Mouse (Mus musculus) B cell, adult 2 months (primary cell): Measurements from ENCODE around the gene Cnp.
"Not testable (repeated sequence)": the region's sequence is repeated elsewhere in the genome, so short reads cannot be mapped to it uniquely, and the experiment has no call there.

Experiments used
- DNase-seq, 2 experiments: peaks; one replicate each; pipeline ENCODE4 v3.0.0; 2022

The Cnp gene

GRCm38 (mm10) chr11:100555583-100555982 is 19.1 kb upstream of the Cnp start:
- peak; percentile 71 to 80 for DNase-seq

GRCm38 (mm10) chr11:100557563-100557962 is 17.1 kb upstream of the Cnp start:
- DNase-seq = no peak

DNA sequence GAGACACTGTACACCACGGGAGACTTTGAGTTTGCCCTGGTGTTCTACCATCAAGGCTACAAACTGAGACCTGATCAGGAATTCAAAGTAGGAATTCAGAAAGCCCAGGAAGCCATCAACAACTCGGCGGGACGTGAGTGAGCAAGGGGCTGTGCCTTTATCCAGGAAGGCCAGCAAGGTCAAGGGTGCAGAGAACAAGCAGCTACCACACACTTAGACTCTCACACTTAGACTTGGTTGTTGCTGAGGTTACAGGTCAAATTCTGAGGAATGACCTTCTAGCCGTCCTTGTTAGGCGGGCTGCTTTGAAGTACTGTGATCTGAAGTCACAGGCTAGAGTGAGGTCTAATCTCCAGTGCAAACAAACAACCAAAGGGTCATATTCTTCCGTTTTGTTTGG is 15.2 kb upstream of the Cnp start:
- no peak for DNase-seq

GRCm38 (mm10) chr11:100561748-100562147 is 13.0 kb upstream of the Cnp start:
- DNase-seq = no peak

DNA sequence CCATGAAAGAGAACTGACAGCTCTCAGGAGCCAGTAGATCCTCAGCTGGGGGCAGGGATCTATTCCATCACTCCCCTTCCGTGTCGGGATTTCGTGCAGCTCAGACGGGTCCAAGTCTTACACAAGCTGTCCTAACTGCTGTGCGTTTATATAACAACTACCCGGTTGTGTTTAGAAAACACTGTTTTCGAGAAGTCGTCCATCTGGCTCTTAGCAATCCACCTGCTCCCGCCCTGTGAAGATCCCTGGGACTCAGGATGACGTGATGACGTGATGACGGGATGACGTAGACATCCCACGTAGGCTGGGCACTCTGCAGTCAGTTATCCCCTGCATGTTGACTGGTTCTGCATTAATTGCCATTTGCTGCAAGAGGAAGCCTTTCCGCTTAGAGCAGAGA is 10.4 kb upstream of the Cnp start:
- no peak for DNase-seq

DNA sequence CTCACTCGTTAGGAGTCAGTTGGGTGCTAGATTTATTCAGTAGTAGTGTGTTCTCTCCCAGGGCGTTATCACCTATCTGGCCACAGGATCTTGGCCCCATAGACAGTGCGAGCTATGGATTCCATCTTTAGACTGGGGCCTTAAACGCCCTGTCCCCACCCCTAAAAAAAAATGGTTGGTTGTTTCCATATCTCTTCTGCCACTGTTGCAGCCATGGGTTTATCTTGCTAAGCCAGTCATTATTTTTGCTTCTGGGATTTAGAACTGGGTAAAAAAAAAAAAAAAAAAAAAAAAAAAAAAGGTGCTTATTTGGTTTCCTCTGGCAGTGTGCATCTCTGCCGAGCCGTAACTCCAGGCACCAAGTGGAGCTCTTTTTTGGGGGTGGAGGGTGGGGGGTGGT is 10.0 kb upstream of the Cnp start:
- no peak for DNase-seq

DNA sequence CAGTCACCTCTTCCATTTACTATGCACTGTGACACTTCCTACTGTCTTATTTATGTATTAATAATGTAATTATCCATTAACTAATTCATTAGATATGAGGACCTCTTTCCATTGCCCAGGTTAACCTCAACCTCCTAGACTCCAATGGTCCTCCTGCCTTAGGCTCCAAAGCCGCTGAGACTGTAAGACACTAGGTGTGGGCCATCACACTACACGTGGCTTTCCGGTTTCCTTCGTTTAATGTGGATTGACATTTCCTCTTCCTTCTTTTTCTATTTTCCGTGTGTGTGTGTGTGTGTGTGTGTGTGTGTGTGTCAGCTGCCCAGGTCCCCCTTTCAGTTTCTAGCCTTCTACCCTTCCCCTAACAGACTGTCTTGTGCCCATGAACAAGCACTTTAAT is 7.5 kb upstream of the Cnp start:
- DNase-seq = no peak

DNA sequence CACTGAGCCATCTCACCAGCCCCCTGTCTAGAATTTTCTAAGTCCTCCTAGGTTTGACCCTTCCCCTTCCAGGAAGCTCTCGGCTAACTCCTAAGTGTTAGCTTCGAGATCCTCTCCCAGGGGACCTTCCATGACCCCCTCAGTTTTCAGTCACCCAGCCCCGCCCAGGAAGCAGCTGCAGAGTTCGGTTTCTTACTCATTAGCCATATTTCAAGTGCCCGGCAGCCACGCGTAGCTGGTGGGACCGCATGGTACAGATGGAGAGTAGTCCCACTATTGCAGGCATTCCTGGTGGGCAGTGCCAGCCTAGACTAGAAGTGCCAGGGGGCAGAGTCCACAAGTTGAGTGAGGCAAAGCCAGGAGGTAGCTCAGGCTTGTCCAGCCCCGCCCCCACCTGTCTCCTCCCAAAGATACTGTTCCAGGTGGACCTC is 6.9 kb upstream of the Cnp start:
- DNase-seq = peak; percentile 40 to 45

- no peak for DNase-seq
Observed at GRCm38 (mm10) chr11:100568692-100569091, 6.0 kb upstream of the Cnp start.

- no peak for DNase-seq
Observed at GRCm38 (mm10) chr11:100569789-100570188, 4.9 kb upstream of the Cnp start.

- peak; percentile 79 to 80 for DNase-seq
Observed at GRCm38 (mm10) chr11:100570430-100571201, 4.1 kb upstream of the Cnp start.

- peak; percentile 29 to 33 for DNase-seq
Observed at GRCm38 (mm10) chr11:100571202-100571567, 3.5 kb upstream of the Cnp start.

DNA sequence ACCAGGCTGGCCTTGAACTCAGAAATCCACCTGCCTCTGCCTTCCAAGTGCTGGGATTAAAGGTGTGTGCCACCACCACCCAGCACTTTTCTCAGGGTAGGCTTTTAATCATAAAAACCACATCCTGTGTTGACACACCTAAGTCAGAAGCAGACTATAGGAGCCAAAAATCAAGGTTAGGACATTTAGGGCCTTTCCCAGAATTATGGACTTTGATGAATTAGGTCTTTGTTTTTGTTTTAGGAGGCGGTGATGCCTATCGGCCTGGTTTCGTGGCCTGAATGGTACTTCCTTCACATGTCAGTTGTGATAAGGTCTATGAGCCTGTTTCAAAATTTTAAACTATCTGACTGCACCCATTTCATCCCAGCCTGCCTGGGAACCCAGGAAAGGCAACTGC is 516 bp upstream of the Cnp start:
- peak; percentile 53 to 58 for DNase-seq

GRCm38 (mm10) chr11:100575484-100575855 is 766 bp downstream of the Cnp start:
- no peak for DNase-seq

DNA sequence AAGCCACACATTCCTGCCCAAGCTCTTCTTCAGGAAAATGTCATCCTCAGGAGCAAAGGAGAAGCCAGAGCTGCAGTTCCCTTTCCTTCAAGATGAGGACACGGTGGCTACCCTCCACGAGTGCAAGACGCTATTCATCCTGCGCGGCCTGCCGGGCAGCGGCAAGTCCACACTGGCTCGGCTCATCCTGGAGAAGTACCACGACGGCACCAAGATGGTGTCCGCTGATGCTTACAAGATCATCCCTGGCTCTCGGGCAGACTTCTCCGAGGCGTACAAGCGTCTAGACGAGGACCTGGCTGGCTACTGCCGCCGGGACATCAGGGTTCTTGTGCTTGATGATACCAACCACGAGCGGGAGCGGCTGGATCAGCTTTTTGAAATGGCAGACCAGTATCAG is 1.6 kb downstream of the Cnp start:
- no peak for DNase-seq

- peak; percentile 68 to 76 for DNase-seq
Observed at GRCm38 (mm10) chr11:100577852-100578599, 3.3 kb downstream of the Cnp start.

DNA sequence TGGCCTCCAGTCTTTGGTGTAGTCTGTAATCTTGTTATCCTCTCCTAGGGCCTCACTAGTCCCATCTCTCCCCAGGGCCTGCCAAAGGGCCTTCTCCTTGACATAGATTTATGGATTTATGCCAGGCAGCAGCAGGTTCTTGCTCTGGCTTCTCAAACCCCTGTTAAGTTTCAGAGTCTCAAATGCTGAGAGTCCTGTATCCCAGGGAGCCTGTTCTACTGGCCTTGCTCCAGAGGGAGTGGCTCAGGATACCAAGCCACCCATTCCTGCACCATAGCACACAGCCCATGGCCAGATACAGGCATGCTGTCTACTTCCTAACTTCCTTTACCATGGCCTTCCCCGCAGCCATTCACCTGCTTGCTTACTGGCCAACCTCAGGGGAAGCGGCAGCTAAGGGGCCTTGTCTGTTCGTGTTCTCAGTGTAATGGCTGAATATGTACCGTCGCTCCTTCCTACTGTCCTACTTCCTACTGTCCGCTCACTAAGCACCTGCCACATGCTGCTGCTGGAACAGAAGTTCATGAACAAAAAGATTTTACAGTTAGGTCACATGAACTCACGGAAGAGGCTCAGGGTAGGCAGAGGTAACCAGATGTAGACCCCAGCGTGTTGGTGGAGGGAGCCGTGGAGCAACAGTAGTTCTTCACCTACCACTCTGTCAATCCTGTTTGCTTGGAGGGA is 4.6 kb downstream of the Cnp start:
- DNase-seq = no peak

DNA sequence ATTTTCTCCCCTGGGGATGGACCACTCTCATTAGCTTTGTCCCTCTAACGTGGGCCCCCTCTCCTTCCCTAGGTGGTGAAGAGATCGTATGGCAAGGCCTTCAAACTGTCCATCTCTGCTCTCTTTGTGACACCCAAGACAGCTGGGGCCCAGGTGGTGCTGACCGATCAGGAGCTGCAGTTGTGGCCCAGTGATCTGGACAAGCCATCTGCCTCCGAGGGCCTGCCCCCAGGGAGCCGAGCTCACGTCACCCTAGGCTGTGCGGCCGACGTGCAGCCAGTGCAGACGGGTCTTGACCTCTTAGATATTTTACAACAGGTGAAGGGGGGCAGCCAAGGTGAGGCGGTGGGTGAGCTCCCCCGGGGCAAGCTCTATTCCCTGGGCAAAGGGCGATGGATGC is 5.6 kb downstream of the Cnp start:
- DNase-seq = peak in 1 of 2 experiments; percentile 25

DNA sequence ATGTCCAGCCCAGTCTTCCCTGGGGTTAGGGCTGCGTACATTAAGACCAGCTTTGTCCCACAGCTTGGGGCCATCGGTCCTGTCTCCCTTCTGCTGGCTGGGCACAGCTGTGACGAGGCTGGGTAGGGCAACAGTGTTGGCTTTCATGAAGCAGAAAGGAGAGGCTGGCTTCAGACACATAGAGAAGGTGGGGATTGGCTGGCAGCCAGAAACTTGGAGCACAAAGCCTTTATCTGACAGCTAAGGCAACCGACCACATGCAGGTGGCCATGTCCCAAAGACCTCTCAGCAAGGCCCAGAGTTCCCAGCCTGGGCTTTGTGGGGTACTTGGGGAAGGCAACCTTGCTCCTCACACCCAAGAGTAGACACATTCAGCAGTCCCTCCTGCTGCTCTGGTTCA is 7.1 kb downstream of the Cnp start:
- no peak for DNase-seq

GRCm38 (mm10) chr11:100582413-100582812 is 7.7 kb downstream of the Cnp start:
- not testable (repeated sequence) for DNase-seq

DNA sequence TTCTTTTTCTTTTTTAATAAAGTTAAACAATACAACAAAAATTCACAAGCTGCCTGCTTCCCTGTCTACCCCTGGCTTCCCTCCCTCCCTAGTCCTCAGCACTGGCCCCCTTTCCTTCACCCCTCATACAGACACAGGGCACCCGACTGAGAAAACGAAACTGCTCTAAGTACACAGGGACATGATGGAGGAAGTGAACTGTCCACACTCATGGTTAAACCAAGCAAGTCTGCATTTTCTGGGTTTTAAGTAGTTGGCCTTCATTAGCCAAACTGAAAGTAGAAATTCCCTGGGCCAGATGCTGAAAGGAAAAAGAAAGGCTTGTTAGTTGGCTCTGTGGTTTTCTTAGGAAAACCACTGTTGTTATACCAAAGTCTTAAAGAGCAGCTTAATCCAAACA is 8.1 kb downstream of the Cnp start:
- DNase-seq = peak in 1 of 2 experiments; percentile 46

DNA sequence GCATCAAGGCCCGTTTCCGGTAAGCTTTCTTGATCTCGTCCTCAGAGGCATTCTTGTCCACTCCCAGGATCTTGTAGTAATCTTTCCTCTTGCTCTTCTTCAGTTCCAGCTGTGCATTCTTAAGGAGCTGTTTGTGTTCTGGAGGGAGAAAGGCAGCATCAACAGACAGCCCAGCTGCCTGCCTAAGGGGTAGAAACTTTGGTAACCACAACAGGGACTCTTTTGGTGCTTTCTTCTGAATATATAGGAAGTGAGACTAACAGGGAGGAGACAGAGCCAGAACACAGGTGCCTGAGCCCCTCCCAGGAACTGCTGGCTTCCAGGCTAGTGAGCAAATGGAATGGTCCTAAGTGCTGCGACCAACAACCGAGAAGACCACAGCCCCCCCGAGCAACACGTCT is 9.9 kb downstream of the Cnp start:
- DNase-seq = peak; percentile 56 to 59

DNA sequence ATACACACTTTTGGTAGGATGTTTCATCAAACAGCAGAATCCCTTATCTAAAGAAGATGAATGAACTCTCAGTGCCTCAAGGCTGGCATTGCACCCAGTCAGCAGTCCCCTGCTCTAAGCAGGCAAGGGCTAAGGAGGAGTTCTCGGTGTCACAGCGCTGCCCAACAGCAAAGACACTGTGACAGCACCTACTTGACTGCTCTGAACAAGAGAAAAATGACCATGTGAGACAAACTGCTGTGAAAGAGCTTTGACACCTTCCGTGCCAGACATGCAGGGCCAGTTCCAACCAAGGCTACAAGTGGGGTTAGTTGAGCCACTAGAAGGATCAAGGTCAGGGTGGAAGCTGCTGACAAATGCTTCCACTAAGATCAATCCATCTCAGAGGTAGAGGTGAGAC is 10.4 kb downstream of the Cnp start:
- no peak for DNase-seq

- DNase-seq = no peak
Observed at GRCm38 (mm10) chr11:100588462-100588861, 13.8 kb downstream of the Cnp start.
